Mouse (Mus musculus): ENCODE results near the gene Adap1. TPM values are rescaled to one million over a fixed set of nuclear protein-coding genes. Genes with fewer than 3 reads are reported as not detected.

The Adap1 gene
- total RNA-seq (2021): 100 to 1,000 TPM; 263 to 264 TPM
- long read RNA-seq, experiment 1, transcript Adap1-201 (11 exons, 2,557 nt): major isoform, 340 of 463 reads
- long read RNA-seq, experiment 1, partial matches to known transcripts: 21 of 463 reads
- long read RNA-seq, experiment 1, other reads (novel, unspliced or antisense): 101 of 463 reads
- long read RNA-seq, experiment 2, transcript Adap1-201 (11 exons, 2,557 nt): major isoform, 348 of 507 reads
- long read RNA-seq, experiment 2, partial matches to known transcripts: 30 of 507 reads
- long read RNA-seq, experiment 2, other reads (novel, unspliced or antisense): 129 of 507 reads

GRCm38 (mm10) chr5:139325395-139325966 is at the start of gene Adap1:
Gene Adap1 (minus strand): TSS chr5:139325622.
- peak; percentile 55 to 60 for DNase-seq (ENCODE audit: low spot score in 2 of 2)

- DNase-seq (ENCODE audit: low spot score in 2 of 2): no peak
Observed at GRCm38 (mm10) chr5:139374841-139375240, 49.4 kb upstream of the Adap1 start.

- DNase-seq (ENCODE audit: low spot score in 2 of 2): no peak
Observed at GRCm38 (mm10) chr5:139373889-139374444, 48.5 kb upstream of the Adap1 start.

- DNase-seq (ENCODE audit: low spot score in 2 of 2): no peak
Observed at GRCm38 (mm10) chr5:139373126-139373525, 47.7 kb upstream of the Adap1 start.

GRCm38 (mm10) chr5:139371631-139372401 is 46.4 kb upstream of the Adap1 start:
- peak; percentile 81 to 87 for DNase-seq (ENCODE audit: low spot score in 2 of 2)

- DNase-seq (ENCODE audit: low spot score in 2 of 2): no peak
Observed at GRCm38 (mm10) chr5:139371118-139371517, 45.7 kb upstream of the Adap1 start.

GRCm38 (mm10) chr5:139370336-139370735 is 44.9 kb upstream of the Adap1 start:
- DNase-seq (ENCODE audit: low spot score in 2 of 2): no peak

- DNase-seq (ENCODE audit: low spot score in 2 of 2): no peak
Observed at GRCm38 (mm10) chr5:139368638-139369320, 43.4 kb upstream of the Adap1 start.

- no peak for DNase-seq (ENCODE audit: low spot score in 2 of 2)
Observed at GRCm38 (mm10) chr5:139367884-139368458, 42.5 kb upstream of the Adap1 start.

GRCm38 (mm10) chr5:139366484-139366883 is 41.1 kb upstream of the Adap1 start:
- DNase-seq (ENCODE audit: low spot score in 2 of 2): no peak

GRCm38 (mm10) chr5:139365827-139366226 is 40.4 kb upstream of the Adap1 start:
- DNase-seq (ENCODE audit: low spot score in 2 of 2): peak in 1 of 2 experiments; percentile 42

GRCm38 (mm10) chr5:139364911-139365571 is 39.6 kb upstream of the Adap1 start:
- peak in 1 of 2 experiments; percentile 52 for DNase-seq (ENCODE audit: low spot score in 2 of 2)

GRCm38 (mm10) chr5:139364260-139364910 is 39.0 kb upstream of the Adap1 start:
- DNase-seq (ENCODE audit: low spot score in 2 of 2): peak; percentile 94

GRCm38 (mm10) chr5:139363858-139364257 is 38.4 kb upstream of the Adap1 start:
- DNase-seq (ENCODE audit: low spot score in 2 of 2): peak in 1 of 2 experiments; percentile 50

GRCm38 (mm10) chr5:139359244-139359643 is 33.8 kb upstream of the Adap1 start:
- DNase-seq (ENCODE audit: low spot score in 2 of 2): no peak

GRCm38 (mm10) chr5:139358653-139359052 is 33.2 kb upstream of the Adap1 start:
- no peak for DNase-seq (ENCODE audit: low spot score in 2 of 2)

GRCm38 (mm10) chr5:139355235-139355772 is 29.9 kb upstream of the Adap1 start:
- peak; percentile 68 to 75 for DNase-seq (ENCODE audit: low spot score in 2 of 2)

- DNase-seq (ENCODE audit: low spot score in 2 of 2): no peak
Observed at GRCm38 (mm10) chr5:139353946-139354345, 28.5 kb upstream of the Adap1 start.

- no peak for DNase-seq (ENCODE audit: low spot score in 2 of 2)
Observed at GRCm38 (mm10) chr5:139353496-139353895, 28.1 kb upstream of the Adap1 start.
